Mouse (Mus musculus) gastrocnemius, postnatal 14 days (tissue): ENCODE measurements around the gene Hspa12b. TPM values are rescaled to one million over a fixed set of nuclear protein-coding genes. Genes with fewer than 3 reads are reported as not detected.

Experiments used
- DNase-seq: peaks from one replicate; pipeline ENCODE4 v3.0.0; 2021; ENCODE audit warnings: mixed read lengths
- intact Hi-C: fragments of 180-260 bp; cut with DNase I; formaldehyde crosslinking; loops from one replicate; pipeline ENCODE4 v1.15.1; 2025; ENCODE audit warnings: low total_unique reads
- total RNA-seq, 2 experiments: library from RNA; stranded (reverse); gene quantifications; 2 replicates each; pipeline ENCODE4 v1.2.3; 2021

Hspa12b gene
- total RNA-seq, 2 experiments from 2014 or later, result 14.5 to 18.3 TPM

DNA sequence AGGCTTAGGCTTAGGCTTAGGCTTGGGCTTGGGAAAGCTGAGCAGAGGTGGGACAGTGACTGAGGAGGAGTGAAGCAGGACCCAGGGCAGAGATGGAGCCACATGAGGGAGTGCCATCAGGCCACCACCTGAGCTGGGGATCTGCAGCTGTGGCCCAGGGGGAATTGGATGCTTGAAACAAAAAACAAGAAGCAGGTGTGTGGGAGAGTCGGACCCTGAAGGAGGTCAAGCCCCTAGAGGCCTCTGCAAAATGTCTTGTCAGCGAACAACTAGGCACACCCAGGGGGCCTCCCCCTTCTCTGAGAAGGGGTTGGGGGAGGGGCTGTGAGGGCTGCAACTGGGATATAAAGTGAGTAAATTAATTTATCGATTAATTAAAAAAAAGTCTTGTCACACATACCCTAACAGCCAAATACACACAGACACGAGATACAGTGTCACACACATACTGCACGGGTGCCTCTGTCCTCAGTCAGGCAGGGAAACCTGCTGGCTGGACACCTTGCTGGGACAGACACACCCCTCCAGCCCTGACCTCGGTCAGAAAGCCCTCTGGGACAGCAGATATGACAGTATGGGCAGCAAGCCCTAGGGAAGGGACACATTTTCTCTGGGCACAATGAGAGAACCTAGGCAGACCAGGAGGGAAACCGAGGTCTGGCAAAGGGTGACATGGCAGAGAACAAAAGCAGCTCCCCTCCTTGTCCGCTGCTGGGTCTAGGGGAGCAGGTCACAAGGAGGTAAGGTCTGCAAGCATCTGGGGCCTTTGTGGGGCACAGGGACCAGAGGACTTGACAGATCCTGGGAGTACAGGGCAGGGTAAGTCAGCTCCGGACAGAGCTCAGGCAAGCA is 890 bp upstream of the Hspa12b start:
- no peak for DNase-seq
- intact Hi-C loops, result no loop called here

DNA sequence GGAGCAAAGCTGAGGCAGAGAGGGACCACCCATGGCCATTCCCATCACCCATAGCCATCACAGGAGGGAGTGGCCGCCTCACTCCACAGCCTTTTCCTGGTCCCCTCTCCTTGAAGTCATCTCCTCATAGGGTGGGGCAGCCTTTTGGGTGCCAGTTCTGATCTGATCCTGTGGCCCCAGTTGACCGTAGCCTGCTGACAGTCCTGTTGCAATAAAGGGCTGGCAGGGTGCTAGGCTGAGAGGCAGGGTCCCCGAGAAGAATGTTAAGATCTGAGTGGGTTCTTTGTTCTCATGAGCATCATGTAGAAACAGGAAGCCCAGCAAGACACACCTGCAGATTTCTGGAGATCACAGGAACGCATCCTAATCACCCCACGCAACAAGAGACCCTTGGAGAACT is 1.1 kb downstream of the Hspa12b start:
- DNase-seq, result no peak
- intact Hi-C loops, result no loop called here

DNA sequence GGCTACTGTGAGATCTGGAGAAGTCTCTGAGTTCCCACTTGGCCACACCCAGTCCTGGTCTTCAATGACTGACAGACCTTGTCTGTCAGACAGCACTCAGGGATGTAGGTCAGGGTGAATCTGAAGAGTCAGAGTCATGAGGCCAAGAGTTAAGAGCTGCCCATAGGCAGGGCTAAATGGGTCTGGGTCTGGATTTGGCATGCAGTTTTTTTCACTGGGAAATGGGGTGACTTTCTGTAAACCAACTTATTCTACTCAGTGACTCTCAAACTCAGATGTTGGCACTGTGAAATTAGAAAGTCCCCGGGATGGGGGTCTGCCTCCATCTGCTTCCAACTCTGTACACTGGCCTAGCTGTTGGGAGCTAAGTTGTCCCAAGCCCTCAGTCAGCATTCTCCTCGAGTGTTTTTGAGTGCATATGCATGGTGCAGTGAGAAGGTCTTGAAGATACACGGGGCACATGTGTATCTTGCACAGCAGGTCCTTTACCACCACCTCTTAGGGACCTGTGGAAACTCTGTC is 1.6 kb downstream of the Hspa12b start:
- no peak for DNase-seq
- intact Hi-C loops, result no loop called here

DNA sequence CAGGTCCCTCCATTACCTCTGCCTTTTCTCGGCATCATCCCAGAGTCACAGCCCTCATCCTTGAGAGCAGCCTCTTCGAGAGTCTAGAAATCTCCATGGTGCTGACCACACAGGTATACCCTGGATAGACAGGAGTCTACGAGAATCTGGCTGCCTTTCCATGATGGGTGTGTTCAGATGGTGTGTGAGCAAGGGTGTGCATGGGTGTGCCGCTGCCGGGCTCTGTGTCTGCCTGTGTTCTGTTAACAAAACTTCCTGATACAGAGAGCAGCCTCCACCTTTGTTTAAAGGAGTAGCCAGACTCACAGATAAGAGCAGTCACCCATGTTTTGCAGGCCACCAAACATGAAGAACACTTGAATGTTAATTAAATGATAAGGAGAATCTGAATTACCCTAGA is 2.8 kb downstream of the Hspa12b start:
- no peak for DNase-seq
- intact Hi-C loops, result no loop called here

DNA sequence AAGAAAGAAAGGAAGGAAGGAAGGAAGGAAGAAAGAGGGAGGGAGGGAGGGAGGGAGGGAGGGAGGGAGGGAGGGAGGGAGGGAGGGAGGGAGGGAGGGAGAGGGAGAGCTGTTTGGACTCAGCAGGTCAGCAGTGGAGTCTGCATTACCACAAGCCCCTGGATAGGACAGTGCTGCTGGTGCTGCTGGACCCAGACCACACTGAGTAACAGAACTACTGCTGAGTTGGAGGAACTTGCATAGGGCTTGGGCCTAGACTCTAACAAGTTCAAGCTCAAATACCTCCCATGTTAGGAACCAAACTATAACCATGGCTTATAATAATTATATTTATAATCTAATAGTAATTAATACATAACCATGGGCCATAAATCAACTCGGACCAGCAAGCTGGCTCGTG is 3.8 kb downstream of the Hspa12b start:
- intact Hi-C loops, result no loop called here
- no peak for DNase-seq

DNA sequence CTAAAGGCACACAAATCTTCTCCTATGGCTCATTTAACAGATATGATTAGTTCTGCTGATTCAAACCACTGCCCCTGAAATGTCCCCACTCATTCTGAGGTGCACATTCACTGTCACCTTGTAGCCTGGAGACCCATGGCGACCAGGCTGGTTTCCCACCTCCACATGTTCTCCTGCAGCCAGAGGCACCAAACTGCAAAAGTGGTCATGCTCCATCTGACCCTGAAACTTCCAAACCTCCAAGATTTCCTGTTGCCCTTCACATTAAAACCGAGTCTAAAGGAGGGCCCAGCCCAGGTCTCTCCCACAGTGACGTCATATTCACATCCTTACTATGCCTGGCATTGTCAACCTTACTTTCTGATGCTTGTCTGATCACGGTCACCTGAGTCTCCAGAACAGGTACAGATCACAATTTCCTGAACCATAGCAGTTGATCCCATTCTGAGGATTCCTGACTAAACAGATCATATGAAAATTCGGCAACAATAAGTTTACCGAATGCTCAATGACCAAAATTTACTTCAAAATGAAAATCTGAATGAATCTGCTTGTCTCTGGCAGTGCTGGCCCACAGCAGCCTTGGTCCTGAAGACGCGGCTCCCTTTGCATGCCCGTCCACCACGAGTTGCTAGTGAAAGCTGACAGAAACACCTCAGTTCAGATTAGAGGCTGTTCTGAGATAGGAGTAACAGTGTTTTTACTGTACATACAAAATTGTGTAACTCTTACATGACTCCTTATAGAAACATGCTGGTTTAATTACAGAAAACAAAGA is 5.2 kb downstream of the Hspa12b start:
- DNase-seq, result no peak
- intact Hi-C loops, result no loop called here

DNA sequence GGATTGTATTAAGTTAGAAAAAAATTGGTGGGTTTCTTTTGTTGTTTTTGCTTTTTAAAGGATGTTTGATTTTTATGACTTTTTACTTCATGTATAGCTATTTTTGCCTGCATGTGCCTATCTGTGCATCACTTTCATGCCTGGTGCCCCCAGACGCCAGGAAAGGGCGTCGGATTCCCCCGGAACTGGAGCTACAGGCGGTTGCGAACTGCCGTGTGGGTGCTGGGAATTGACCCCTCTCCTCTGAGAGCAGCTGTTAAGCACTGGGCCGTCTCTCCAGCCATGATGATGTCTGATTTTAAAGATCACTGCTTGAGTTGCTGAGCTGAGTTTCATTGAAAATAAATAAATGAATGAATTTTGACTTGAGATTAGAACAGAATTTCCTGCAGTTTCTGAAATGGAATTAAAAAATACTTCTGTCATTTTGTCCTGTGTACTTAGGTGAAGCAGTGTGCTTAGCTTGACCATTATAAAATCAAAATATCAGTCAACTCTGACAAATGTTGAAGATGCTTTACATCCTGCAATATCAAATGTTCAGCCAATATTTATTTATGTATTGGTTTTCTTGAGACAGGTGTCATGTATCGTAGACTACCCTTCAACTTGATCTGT is 6.0 kb downstream of the Hspa12b start, which contains the start of gene Gm11037:
Gene Gm11037 (plus strand): TSS at position 568 of the 618 bp plus-strand sequence.
- DNase-seq, result no peak
- intact Hi-C loops, result no loop called here

DNA sequence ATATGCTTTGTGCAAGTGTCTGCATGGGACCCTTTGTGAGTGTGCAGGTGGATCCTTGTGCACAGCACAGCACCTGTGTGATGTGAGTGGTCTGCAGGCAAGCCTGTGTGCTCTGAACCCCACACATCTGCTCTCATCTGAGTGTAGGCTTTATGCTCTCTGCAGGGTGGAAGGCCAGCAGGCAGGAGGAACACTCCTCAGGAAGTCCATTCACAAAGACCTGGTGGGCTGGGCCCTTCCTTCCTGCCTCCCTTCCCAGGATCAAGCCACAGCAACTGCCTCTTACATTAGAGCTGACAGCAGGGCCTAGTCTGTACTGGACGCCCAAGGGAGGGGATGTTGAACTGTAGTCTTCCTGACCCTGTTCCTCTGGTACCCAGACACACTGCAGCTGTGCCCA is 7.3 kb downstream of the Hspa12b start:
- DNase-seq, result no peak
- intact Hi-C loops, result no loop called here

DNA sequence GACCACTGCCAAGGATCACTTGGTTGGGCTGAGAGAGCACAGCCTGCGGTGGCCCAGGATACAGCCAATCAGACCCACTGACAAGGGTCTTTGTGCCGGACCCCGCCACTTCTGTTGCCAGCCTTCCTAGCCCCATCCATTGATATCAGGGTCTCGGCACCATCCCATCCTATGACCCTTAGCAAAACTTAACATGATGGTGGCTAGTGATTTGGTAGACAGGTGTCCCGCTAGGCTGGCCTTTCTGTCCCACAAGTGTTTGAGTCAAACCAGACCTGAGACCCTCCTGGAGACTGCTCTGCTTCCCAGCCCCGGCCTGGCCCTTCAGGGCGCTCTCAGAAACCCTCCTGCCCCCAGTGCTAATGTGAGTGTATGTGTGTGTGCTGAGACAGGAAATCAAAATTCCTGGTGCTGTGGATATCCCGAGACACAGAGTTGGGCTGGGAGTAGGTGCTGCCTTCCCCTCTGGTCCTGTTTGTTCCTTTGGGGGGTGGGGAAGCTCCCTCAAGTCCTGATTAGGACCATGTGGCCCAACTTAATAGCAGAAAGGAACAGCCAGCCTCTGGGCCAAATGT is 7.8 kb downstream of the Hspa12b start:
- intact Hi-C loops, result no loop called here
- no peak for DNase-seq

DNA sequence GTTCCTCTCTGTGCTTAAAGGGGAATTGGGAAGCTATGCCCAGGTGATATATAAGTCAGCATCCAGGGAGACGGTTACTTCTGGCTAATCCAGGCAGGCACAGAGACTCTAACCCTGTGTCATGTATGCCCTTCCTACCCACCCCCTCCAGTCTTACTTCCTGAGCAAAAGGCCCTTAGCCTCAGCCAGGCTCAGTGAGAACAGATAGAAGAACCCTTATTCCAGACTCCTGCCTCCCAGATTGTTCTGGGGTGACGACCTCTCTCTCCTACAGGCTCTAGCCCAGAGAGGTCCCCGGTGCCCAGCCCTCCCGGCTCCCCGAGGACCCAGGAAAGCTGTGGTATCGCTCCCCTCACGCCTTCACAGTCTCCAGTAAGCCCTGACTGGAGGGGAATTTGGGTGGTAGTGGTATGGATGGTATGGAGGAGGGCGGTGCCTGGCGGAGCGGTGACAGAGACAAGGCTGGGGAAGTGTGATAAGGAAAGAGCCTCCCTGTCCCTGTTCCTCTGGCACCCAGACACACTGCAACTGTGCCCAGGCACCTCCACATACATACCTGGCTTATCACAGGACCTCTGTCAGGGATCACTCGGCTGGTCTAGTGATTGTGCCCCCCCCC is 8.6 kb downstream of the Hspa12b start:
- intact Hi-C loops, result no loop called here
- no peak for DNase-seq

DNA sequence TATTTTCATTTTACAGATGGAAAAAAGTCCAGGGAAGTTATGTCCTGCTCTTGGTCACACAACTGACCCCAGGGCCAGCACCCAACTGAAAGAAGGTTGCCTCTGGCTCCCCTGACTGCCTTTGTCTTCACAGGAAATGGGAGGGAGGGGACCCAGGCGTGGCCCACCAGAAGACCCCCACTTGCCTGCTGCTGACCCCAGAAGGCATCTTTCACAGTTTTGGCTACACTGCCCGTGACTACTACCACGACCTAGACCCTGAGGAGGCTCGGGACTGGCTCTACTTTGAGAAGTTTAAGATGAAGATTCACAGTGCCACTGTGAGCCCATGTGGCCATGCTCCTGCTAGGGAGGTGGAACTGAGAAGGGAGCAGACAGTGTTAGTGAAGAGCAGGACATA is 11.2 kb downstream of the Hspa12b start:
- no peak for DNase-seq
- intact Hi-C loops, result no loop called here

DNA sequence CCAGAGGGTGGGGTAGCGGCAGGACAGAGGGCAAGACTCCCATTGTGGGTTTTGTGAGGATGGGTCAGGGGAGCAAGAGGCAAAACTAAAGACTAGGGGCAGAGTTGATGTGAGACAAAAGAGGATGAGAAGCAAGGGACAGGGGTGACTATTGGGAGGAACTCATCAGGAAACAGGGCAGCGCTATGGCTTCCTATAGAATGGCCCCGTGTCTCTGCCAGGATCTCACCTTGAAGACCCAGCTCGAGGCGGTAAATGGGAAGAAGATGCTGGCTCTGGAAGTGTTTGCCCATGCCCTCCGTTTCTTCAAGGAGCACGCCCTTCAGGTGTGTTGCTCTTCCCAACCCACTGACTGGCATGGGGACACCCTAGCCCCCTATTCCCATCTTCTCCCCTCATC is 11.7 kb downstream of the Hspa12b start:
- DNase-seq, result no peak

DNA sequence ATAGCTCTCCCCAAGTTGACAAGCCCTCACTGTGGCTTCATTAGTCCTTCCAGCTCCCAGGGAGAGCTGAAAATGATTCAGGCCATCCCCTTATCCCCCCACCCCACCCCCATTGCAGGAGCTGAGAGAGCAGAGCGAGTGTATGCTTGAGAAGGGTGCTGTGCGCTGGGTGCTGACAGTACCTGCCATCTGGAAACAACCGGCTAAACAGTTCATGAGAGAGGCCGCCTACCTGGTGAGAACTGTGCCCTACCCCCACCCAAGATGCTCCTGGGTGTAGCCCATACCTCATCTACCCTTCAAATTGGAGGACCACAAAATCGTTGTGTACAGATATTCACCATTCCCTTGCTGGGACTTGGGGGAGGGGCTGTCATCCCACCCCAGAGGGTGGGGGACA is 12.2 kb downstream of the Hspa12b start:
- no peak for DNase-seq
- intact Hi-C loops, result no loop called here

More for the DNA sequence above, 11.7 kb downstream of the Hspa12b start:
- intact Hi-C loops, result no loop called here

DNA sequence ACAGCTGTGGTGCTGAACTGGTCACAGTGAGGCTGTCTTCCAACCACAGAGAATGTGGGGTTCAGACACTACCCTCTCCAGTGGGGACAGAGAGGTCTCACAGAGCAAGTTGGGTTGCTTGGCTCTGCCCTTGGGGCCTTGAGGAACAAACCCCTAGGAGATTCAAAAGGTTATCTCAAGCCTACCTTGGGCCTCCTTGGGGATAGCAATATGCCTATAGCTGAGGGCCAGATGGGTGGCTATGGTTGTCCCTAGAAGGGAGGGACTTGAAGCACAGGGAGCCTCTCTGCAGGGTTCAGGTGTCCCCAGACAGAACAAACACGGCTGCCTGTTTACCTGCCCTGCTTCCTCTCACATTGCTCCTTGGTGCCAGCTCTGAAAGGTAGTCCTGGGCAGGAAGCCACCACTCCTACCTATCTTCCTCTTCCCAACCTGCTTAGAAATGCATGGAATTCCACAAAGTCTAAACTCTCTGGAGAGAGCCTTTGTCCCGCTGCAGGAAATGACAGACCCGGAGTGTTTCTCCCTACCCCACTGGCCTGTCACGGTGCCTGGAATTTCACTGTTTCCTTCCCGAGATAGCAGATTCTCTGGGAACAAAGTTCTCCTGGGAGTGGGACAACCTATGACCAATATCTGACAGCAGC is 12.9 kb downstream of the Hspa12b start:
- no peak for DNase-seq
- intact Hi-C loops, result loop anchor here (5.0 kb wide), 1 partner anchor 43 kb away; no protein-coding TSS in a partner anchor

DNA sequence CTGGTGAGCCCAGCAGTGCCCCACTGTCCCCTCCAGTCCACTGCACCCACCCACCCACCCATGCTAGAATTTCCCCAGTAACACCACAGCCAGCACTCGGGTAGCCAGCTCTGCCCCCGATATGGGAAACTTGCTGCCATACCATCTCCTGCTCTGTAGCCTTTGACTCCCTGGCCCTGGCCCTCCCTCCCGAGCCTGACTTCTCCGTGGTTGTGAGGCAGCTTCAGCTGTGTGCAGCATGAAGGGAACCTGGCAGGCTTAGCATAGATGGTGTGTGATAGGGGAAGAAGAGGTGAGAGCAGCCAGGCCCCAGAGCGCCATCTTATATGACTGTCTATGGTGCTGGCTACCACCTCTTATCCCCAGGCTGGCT is 13.4 kb downstream of the Hspa12b start:
- DNase-seq, result no peak
- intact Hi-C loops, result loop anchor here (5.0 kb wide), 1 partner anchor 43 kb away; no protein-coding TSS in a partner anchor

DNA sequence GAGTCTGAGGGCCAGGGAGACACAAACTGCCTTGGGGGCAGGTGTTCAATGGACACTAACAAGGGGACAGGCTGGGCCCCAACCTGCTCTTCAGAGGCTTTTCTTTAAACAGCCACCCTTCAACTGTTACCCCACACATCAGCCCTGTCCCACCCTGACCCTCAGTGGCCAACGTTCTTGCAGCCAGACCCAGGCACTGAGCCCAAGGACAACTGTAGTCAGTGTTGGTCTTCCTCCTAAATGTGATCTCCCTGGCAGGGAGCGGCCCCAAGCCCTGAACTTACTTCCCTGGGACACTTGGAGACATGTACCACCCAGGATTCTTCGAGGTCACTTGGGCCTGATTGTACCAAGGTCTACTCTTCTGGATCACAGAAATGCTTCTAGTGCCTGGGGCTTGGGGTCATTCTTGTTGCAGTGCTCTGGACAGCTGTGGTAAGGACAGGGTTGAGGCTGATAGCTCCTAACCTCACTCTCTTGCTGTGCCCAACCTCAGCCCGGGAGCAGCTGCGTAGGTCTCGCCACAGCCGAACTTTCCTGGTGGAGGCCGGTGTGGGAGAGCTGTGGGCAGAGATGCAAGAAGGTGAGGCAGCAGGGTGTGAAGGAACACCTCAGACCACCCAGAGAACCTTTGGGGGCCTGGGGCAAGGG is 14.4 kb downstream of the Hspa12b start:
- intact Hi-C loops, result loop anchor here (5.0 kb wide), 1 partner anchor 44 kb away; no protein-coding TSS in a partner anchor

DNA sequence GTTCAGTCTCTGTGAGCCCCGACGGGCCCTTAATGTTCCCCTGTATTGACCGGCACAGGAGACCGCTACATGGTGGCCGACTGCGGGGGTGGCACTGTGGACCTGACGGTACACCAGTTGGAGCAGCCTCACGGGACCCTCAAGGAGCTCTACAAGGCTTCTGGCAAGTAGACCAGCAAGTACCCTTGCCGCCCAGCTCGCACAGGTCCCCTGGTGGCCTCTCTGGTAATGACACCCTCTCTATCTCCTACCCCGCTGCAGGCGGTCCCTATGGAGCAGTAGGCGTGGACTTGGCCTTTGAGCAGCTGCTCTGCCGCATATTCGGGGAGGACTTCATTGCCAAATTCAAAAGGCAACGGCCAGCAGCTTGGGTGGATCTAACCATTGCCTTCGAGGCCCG is 15.5 kb downstream of the Hspa12b start:
- intact Hi-C loops, result loop anchor here (5.0 kb wide), 1 partner anchor 45 kb away; no protein-coding TSS in a partner anchor
- peak; percentile 88 for DNase-seq

More for the DNA sequence above, 14.4 kb downstream of the Hspa12b start:
- DNase-seq, result no peak
